Mouse (Mus musculus) ES-E14 (cell line): ENCODE measurements around the gene Stk35.

Source experiments
- CHD2 ChIP-seq: IDR thresholded peaks from 2 replicates; pipeline ENCODE4 v1.6.1; 2014; ENCODE audit warnings: mild to moderate bottlenecking, low read depth, low read length, inconsistent platforms
- HCFC1 ChIP-seq: IDR thresholded peaks from 2 replicates; pipeline ENCODE4 v1.6.1; 2012; ENCODE audit warnings: low read length, inconsistent platforms, borderline replicate concordance; ENCODE audit not compliant: insufficient read depth
- MAFK ChIP-seq: IDR thresholded peaks from 2 replicates; pipeline ENCODE4 v1.6.1; 2014; ENCODE audit warnings: mild to moderate bottlenecking, low read depth, low read length, inconsistent platforms; ENCODE audit not compliant: insufficient read depth
- ZC3H11A ChIP-seq: IDR thresholded peaks from 2 replicates; pipeline ENCODE4 v1.6.1; 2012; ENCODE audit warnings: low read depth, mild to moderate bottlenecking, inconsistent platforms, low read length, borderline replicate concordance
- ZNF384 ChIP-seq: IDR thresholded peaks from 2 replicates; pipeline ENCODE4 v1.6.1; 2012; ENCODE audit warnings: low read depth, low read length, inconsistent platforms

- no peak for TF ChIP-seq HCFC1
- no peak for TF ChIP-seq ZNF384
- TF ChIP-seq ZC3H11A = no peak
- TF ChIP-seq MAFK = no peak
- no peak for TF ChIP-seq CHD2
Observed at GRCm38 (mm10) chr2:129800904-129801230, 550 bp downstream of the Stk35 start.
